Mouse (Mus musculus): ENCODE results near the gene Nt5c2. TPM values are rescaled to one million over a fixed set of nuclear protein-coding genes. Genes with fewer than 3 reads are reported as not detected.
A peak's percentile ranks its signal among the peaks of the same experiment; 100 is the strongest.

Gene Nt5c2
- polyA plus RNA-seq (2016; fragmentation: Nextera tagmentation; extraction: Ambion mirVana): 76.9 and 81.5 TPM in 2 replicates

DNA sequence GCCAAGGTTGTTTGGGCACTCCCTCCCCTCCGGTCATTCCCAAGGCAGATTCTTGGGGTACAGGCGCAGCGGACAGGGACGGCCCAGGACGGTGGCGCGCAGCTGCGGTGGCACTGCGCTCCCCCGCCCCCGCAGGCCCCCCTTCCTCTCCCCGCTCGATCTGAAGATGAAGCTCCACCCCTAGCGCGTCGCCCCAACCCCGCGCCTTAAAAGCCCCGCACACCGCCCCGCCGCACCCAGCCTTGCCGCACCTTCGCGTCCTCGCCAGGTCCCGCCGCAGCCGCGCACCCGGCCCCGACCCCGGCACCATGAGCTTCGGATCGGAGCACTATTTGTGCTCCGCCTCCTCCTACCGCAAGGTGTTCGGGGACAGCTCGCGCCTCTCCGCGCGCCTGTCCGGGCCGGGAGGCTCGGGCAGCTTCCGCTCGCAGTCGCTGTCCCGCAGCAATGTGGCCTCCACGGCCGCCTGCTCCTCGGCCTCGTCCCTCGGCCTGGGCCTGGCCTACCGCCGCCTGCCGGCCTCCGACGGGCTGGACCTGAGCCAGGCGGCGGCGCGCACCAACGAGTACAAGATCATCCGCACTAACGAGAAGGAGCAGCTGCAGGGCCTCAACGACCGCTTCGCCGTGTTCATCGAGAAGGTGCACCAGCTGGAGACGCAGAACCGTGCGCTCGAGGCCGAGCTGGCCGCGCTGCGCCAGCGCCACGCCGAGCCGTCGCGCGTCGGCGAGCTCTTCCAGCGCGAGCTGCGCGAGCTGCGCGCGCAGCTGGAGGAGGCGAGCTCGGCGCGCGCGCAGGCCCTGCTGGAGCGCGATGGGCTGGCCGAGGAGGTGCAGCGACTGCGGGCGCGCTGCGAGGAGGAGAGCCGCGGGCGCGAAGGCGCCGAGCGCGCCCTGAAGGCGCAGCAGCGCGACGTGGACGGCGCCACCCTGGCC lies at the start of gene Nt5c2, which contains the start of gene Ina:
Gene Nt5c2, minus strand, starts transcription at position 707 of the 935 bp plus-strand sequence.
Gene Ina, plus strand, starts transcription at position 252 of the 935 bp plus-strand sequence.
- Histone ChIP-seq H3K4me1 (peaks cover 18% of the 10 kb centered on the region), H3K27me3 (replicated peaks) (peaks cover 45% of the 10 kb centered on the region), H3K4me3 (peak within 1 kb of the TSS; percentile 65), H3K9ac (peak within 1 kb of the TSS; percentile 82), H3K4me2 (replicated peaks) (peak within 1 kb of the TSS; percentile 67), H3K36me3 (no peaks in the 10 kb centered on the region), H3K9me3 (no peaks in the 10 kb centered on the region), H3K27ac (peak within 1 kb of the TSS; percentile 82)
- ATAC-seq (ENCODE audit: low FRiP score, low read depth): peak; percentile 73
- WGBS: under 1% methylated on average over 120 of the region's 124 CpGs

- ATAC-seq (ENCODE audit: low FRiP score, low read depth): no peak
- H3K27me3 ChIP-seq (replicated peaks): no peaks in the 10 kb centered on the region
- H3K36me3 ChIP-seq: no peaks in the 10 kb centered on the region
- H3K27ac ChIP-seq: no peak overlapping the region
- H3K4me1 ChIP-seq: no peaks in the 10 kb centered on the region
- no peaks in the 10 kb centered on the region for H3K9me3 ChIP-seq
- H3K9ac ChIP-seq: no peak overlapping the region
- no peak overlapping the region for H3K4me3 ChIP-seq
- 71% methylated on average over 1 of the region's 1 CpGs for WGBS
- H3K4me2 ChIP-seq (replicated peaks): no peak overlapping the region
These were observed 42.7 kb upstream of the Nt5c2 start for GRCm38 (mm10) chr19:47057684-47058083.

- Histone ChIP-seq H3K4me2 (replicated peaks) (no peak overlapping the region), H3K36me3 (no peaks in the 10 kb centered on the region), H3K4me3 (no peak overlapping the region), H3K9me3 (no peaks in the 10 kb centered on the region), H3K9ac (no peak overlapping the region), H3K4me1 (peaks cover 15% of the 10 kb centered on the region), H3K27me3 (replicated peaks) (no peaks in the 10 kb centered on the region), H3K27ac (no peak overlapping the region)
- ATAC-seq (ENCODE audit: low FRiP score, low read depth): no peak
- WGBS: 82% methylated on average over 4 of the region's 4 CpGs
These were observed 38.5 kb upstream of the Nt5c2 start for GRCm38 (mm10) chr19:47053471-47053870.

DNA sequence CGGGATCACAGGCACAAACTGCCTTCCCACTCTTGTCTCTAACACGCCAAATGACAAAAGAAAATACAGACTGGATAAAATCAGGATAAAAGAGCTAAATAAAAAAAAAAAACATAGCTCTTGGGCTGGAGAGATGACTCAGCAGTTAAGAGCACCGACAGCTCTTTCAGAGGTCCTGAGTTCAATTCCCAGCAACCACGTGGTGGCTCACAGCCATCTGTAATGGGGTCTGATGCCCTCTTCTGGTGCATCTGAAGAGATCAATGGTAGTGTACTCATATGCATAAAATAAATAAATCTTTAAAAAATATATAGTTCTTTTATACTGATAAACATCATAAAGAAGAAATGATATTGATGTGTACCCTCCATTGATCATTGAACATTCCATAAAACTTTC lies 38.0 kb upstream of the Nt5c2 start:
- 84% methylated on average over 4 of the region's 4 CpGs for WGBS
- Histone ChIP-seq H3K27ac (no peak overlapping the region), H3K9me3 (no peaks in the 10 kb centered on the region), H3K4me2 (replicated peaks) (no peak overlapping the region), H3K4me3 (no peak overlapping the region), H3K4me1 (peaks cover 15% of the 10 kb centered on the region), H3K9ac (no peak overlapping the region), H3K36me3 (peaks cover 3% of the 10 kb centered on the region; the same call in 1 of the 2 replicates), H3K27me3 (replicated peaks) (no peaks in the 10 kb centered on the region)
- no peak for ATAC-seq (ENCODE audit: low FRiP score, low read depth)

DNA sequence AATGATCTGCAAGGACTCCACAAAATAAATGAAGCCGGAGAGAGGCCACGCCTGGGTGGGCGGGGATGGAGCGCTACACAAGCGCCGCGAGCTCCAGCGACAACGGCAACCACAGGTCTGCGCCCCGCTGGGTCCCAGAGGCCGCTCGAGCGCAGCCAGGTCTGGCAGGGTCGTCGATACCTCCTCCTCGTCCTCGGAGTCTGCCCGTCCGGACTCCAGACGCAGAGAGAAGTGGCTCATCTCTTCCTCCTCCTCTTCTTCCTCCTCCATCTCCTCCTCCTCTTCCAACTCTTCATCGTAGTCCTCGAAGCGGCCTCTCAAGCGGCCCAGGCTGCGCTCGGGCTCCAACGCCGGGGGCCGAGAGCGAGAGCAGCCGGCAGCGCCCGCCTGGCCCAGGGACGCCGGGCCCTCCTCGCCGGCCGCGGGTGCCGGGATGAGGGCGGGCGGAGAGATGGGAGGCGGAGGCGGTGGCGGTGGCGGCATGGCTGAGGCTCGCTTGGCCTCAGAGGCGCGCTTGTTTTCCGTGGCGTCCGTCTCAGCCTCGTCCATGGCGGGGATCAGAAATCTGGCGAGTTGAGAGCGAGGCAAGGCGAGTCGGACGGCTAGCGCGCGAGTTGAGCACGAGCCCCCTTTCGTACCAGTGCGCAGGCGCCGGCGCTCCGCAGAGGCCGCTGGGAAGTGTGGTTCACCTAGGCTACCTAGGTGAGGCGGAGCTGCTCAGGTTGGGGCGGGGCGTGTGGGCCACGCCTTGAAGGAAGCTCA lies 35.5 kb upstream of the Nt5c2 start, which contains the start of gene Pcgf6:
Gene Pcgf6, minus strand, starts transcription at position 636 of the 762 bp plus-strand sequence.
- Histone ChIP-seq H3K27ac (peak within 1 kb of the TSS; percentile 93), H3K27me3 (replicated peaks) (no peaks in the 10 kb centered on the region)

DNA sequence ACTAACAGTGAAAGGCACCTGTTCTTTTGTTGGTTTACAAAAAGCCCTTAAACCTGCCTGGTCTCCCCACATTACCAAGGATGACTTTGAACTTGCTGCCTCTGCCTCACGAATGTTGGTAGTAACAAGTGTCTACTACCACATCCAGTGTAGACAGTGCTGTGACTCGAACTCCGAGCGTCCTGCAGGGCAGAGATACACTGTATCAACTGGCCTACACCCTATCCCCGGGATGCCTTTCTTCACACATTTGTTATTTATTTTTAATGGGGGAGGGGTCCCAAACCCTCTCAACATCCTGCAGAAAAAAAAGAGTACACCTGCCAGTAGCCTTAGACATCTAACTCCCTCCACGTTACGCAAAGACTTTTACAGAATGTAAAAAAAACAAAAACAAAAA lies 34.9 kb upstream of the Nt5c2 start:
- Histone ChIP-seq H3K4me3 (peak overlapping the region; percentile 78), H3K27ac (no peak overlapping the region), H3K36me3 (peaks cover 23% of the 10 kb centered on the region), H3K9ac (peak overlapping the region; percentile 90), H3K27me3 (replicated peaks) (no peaks in the 10 kb centered on the region), H3K4me2 (replicated peaks) (peak overlapping the region; percentile 70), H3K4me1 (peaks cover 15% of the 10 kb centered on the region), H3K9me3 (no peaks in the 10 kb centered on the region)
- no peak for ATAC-seq (ENCODE audit: low FRiP score, low read depth)
- 9% methylated on average over 7 of the region's 7 CpGs for WGBS

More for the DNA sequence above, 35.5 kb upstream of the Nt5c2 start, which contains the start of gene Pcgf6:
- 1% methylated on average over 75 of the region's 75 CpGs for WGBS
- Histone ChIP-seq H3K4me3 (peak within 1 kb of the TSS; percentile 78), H3K9me3 (no peaks in the 10 kb centered on the region), H3K36me3 (peaks cover 21% of the 10 kb centered on the region), H3K4me1 (peaks cover 15% of the 10 kb centered on the region), H3K9ac (peak within 1 kb of the TSS; percentile 90), H3K4me2 (replicated peaks) (peak within 1 kb of the TSS; percentile 70)
- peak; percentile 93 for ATAC-seq (ENCODE audit: low FRiP score, low read depth)

GRCm38 (mm10) chr19:47049061-47049460 lies 34.1 kb upstream of the Nt5c2 start:
- no peak for ATAC-seq (ENCODE audit: low FRiP score, low read depth)
- Histone ChIP-seq H3K9ac (no peak overlapping the region), H3K27ac (no peak overlapping the region), H3K9me3 (no peaks in the 10 kb centered on the region), H3K4me2 (replicated peaks) (peak overlapping the region; percentile 70), H3K36me3 (peaks cover 24% of the 10 kb centered on the region), H3K27me3 (replicated peaks) (no peaks in the 10 kb centered on the region), H3K4me3 (no peak overlapping the region), H3K4me1 (peaks cover 15% of the 10 kb centered on the region)
- 70% methylated on average over 4 of the region's 4 CpGs for WGBS

- Histone ChIP-seq H3K4me1 (peaks cover 15% of the 10 kb centered on the region), H3K36me3 (peaks cover 31% of the 10 kb centered on the region), H3K27me3 (replicated peaks) (no peaks in the 10 kb centered on the region), H3K4me3 (no peak overlapping the region), H3K9me3 (no peaks in the 10 kb centered on the region), H3K4me2 (replicated peaks) (no peak overlapping the region), H3K27ac (no peak overlapping the region), H3K9ac (no peak overlapping the region)
- no peak for ATAC-seq (ENCODE audit: low FRiP score, low read depth)
- 86% methylated on average over 13 of the region's 13 CpGs for WGBS
These were observed 32.4 kb upstream of the Nt5c2 start for GRCm38 (mm10) chr19:47047236-47047833.

DNA sequence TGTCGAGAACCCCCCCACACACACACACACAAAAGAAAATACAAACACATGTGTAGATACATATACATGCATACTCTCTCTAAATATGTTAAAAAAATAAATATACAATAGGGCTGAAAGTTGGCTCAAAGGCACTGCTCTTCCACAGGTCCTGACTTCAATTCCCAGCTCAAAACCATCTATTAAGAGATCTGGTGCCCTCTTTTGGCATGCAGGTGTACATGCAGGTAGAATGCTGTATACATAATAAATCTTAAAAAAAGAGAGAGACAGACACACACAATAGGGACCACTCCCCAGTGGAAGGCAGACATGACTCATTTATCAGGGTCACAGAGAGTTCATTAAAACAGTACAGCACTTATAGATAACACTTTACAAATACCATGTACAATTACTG lies 31.4 kb upstream of the Nt5c2 start:
- no peak overlapping the region for H3K27ac ChIP-seq
- no peaks in the 10 kb centered on the region for H3K27me3 ChIP-seq (replicated peaks)
- H3K36me3 ChIP-seq: peaks cover 34% of the 10 kb centered on the region
- no peak for ATAC-seq (ENCODE audit: low FRiP score, low read depth)
- H3K4me1 ChIP-seq: peaks cover 15% of the 10 kb centered on the region
- H3K9ac ChIP-seq: no peak overlapping the region
- WGBS: 94% methylated on average over 1 of the region's 1 CpGs
- H3K4me3 ChIP-seq: no peak overlapping the region
- no peaks in the 10 kb centered on the region for H3K9me3 ChIP-seq
- H3K4me2 ChIP-seq (replicated peaks): no peak overlapping the region

- Histone ChIP-seq H3K9ac (no peak overlapping the region), H3K4me1 (no peaks in the 10 kb centered on the region; the same call in 1 of the 2 replicates), H3K4me3 (no peak overlapping the region), H3K27me3 (replicated peaks) (no peaks in the 10 kb centered on the region), H3K27ac (no peak overlapping the region), H3K4me2 (replicated peaks) (no peak overlapping the region), H3K36me3 (peaks cover 59% of the 10 kb centered on the region), H3K9me3 (no peaks in the 10 kb centered on the region)
- 92% methylated on average over 3 of the region's 3 CpGs for WGBS
- no peak for ATAC-seq (ENCODE audit: low FRiP score, low read depth)
These were observed 28.7 kb upstream of the Nt5c2 start for GRCm38 (mm10) chr19:47043608-47044007.

DNA sequence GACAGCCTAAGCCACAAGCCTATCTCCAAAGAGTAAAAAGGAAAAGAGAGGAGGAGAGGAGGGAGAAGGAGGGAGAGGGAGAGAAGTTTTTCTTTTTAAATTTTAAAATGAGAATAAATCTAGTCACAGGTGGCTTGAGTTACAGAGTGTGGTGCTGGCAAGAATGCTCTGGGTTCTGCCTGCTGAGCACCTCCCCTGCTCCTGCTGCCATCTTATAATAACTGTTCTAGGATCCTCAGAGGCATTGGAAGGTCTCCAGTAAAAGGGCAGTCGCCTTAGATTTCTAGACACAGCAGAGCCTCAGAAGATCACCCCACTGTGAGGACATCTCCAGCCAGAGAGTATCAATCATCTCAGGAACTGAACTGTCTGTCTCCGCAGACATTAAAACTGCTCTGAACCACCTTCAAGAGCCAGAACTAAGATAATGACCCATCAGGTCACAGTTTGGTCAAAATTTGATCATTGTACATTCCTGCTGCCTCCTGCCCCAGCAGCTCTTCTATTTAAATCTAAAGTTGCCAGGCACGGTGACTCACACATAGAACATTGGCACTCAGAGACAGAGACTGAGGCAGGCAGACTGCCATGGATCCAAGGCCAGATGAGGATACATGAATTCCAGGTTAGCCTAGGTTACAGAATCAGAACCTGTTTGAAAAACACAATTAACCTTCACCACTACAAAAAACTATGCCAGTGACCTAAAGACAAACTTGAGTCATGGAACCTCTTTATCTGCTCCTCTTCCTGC lies 25.9 kb upstream of the Nt5c2 start:
- peaks cover 55% of the 10 kb centered on the region for H3K36me3 ChIP-seq
- no peak for ATAC-seq (ENCODE audit: low FRiP score, low read depth)

More for the DNA sequence above, 25.9 kb upstream of the Nt5c2 start:
- H3K4me1 ChIP-seq: no peaks in the 10 kb centered on the region
- H3K27me3 ChIP-seq (replicated peaks): no peaks in the 10 kb centered on the region
- H3K4me2 ChIP-seq (replicated peaks): no peak overlapping the region
- WGBS: 88% methylated on average over 3 of the region's 3 CpGs
- H3K9ac ChIP-seq: no peak overlapping the region
- no peak overlapping the region for H3K4me3 ChIP-seq
- H3K9me3 ChIP-seq: no peaks in the 10 kb centered on the region
- no peak overlapping the region for H3K27ac ChIP-seq

All from neural tube, embryonic 12.5 days (tissue).